Mouse (Mus musculus): ENCODE data around the gene Pgap3.

GRCm38 (mm10) chr11:98394301-98394700 lies 6.0 kb downstream of the Pgap3 start:
- no peak for TF ChIP-seq POLR2A (IDR thresholded peaks at IDR 0.05; ENCODE audit: low read depth, low read length)
- TF ChIP-seq CTCF (IDR thresholded peaks at IDR 0.05; ENCODE audit: extremely low read depth, insufficient read depth, insufficient read length, insufficient replicate concordance): no peak
